ENCODE assay signal across 13 mouse cellular contexts in the genomic region with DNA sequence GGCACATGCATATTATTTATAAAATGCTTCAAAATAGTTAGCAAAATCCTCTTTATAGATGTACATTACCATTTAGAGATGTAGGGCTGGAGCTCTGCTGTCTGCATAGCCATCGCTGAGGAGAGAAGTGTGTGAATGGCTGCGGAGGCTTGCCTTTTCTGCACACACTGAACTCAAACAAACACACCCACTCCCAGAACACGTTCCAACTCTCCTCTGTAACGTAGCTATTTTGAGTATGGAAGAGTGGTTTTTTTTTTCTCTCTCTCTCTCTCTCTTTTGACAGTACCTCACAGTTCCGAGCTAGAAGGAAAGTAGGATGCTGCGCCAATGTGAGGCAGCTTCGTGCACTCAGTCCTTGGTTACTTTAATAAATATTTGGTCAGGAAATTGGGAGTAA. TPM values are rescaled to one million over a fixed set of nuclear protein-coding genes. Genes with fewer than 3 reads are reported as not detected.
A peak's percentile ranks its signal among the peaks of the same experiment; 100 is the strongest.
DNase-seq lines count a peak whose midpoint lies in the region; ATAC-seq and TF ChIP-seq lines count a peak whose summit lies in the region.
"Had no signal": no experiment of that assay in that cellular context is flagged by ENCODE, and none has a peak within 500 bp of the region (broad histone marks: within the 10 kb centered on the region; RNA-seq: fewer than 3 reads in every experiment).

Gene Rtl3, minus strand, starts transcription at position 236 of the 400 bp plus-strand sequence.

- no peak within 1 kb of the TSS for H3K9ac ChIP-seq in intestine, embryonic 14.5 days (ENCODE audit: low read length)
- H3K9ac ChIP-seq in intestine, postnatal 0 days (ENCODE audit: low read depth, low read length): no peak within 1 kb of the TSS
- H3K9ac ChIP-seq in embryonic facial prominence, embryonic 12.5 days: no peak within 1 kb of the TSS
- H3K9ac ChIP-seq in embryonic facial prominence, embryonic 15.5 days: no peak within 1 kb of the TSS
- no peak within 1 kb of the TSS for H3K9ac ChIP-seq in hindbrain, postnatal 0 days (replicated peaks; ENCODE audit: low read length)
- no peak within 1 kb of the TSS for H3K9ac ChIP-seq in midbrain, embryonic 15.5 days

- H3K9me3 ChIP-seq in intestine, embryonic 14.5 days (ENCODE audit: control insufficient read depth, low read length): peaks cover 12% of the 10 kb centered on the region
- no peaks in the 10 kb centered on the region for H3K9me3 ChIP-seq in intestine, postnatal 0 days (ENCODE audit: control insufficient read depth)
- peaks cover 8% of the 10 kb centered on the region; the same call in 1 of the 2 replicates for H3K9me3 ChIP-seq in embryonic facial prominence, embryonic 12.5 days
- 0 out of 2 replicates have a peak, but pooled peaks cover 5% of the 10 kb centered on the region for H3K9me3 ChIP-seq in embryonic facial prominence, embryonic 15.5 days (replicated peaks)
- no peaks in the 10 kb centered on the region for H3K9me3 ChIP-seq in hindbrain, postnatal 0 days (ENCODE audit: low read length)
- no peaks in the 10 kb centered on the region for H3K9me3 ChIP-seq in midbrain, embryonic 15.5 days

- H3K27me3 ChIP-seq in intestine, embryonic 14.5 days (replicated peaks; ENCODE audit: control insufficient read depth, insufficient read depth, low read length): no peaks in the 10 kb centered on the region
- no peaks in the 10 kb centered on the region for H3K27me3 ChIP-seq in intestine, postnatal 0 days (replicated peaks; ENCODE audit: control insufficient read depth, insufficient read depth, low read length)
- no peaks in the 10 kb centered on the region for H3K27me3 ChIP-seq in embryonic facial prominence, embryonic 12.5 days
- no peaks in the 10 kb centered on the region for H3K27me3 ChIP-seq in embryonic facial prominence, embryonic 15.5 days
- no peaks in the 10 kb centered on the region; the same call in 1 of the 2 replicates for H3K27me3 ChIP-seq in hindbrain, postnatal 0 days (ENCODE audit: insufficient read depth, low read length)
- no peaks in the 10 kb centered on the region for H3K27me3 ChIP-seq in midbrain, embryonic 15.5 days (replicated peaks)

- WGBS in intestine, embryonic 14.5 days: 28% methylated on average over 7 of the region's 7 CpGs
- 40% methylated on average over 7 of the region's 7 CpGs for WGBS in intestine, postnatal 0 days
- 60% methylated on average over 7 of the region's 7 CpGs for WGBS in embryonic facial prominence, embryonic 12.5 days
- WGBS in embryonic facial prominence, embryonic 15.5 days: 42% methylated on average over 7 of the region's 7 CpGs
- WGBS in hindbrain, postnatal 0 days: 68% methylated on average over 7 of the region's 7 CpGs
- WGBS in midbrain, embryonic 15.5 days: 69% methylated on average over 7 of the region's 7 CpGs

- intact Hi-C loops in left cerebral cortex, postnatal 36 days (cut with DNase I): no loop called here

- H3K36me3 ChIP-seq in intestine, embryonic 14.5 days (ENCODE audit: control insufficient read depth, insufficient read depth, low read length): no peaks in the 10 kb centered on the region
- H3K36me3 ChIP-seq in intestine, postnatal 0 days (ENCODE audit: control insufficient read depth, insufficient read depth): no peaks in the 10 kb centered on the region
- H3K36me3 ChIP-seq in embryonic facial prominence, embryonic 12.5 days: no peaks in the 10 kb centered on the region
- peaks cover 6% of the 10 kb centered on the region; the same call in 1 of the 2 replicates for H3K36me3 ChIP-seq in embryonic facial prominence, embryonic 15.5 days
- no peaks in the 10 kb centered on the region for H3K36me3 ChIP-seq in hindbrain, postnatal 0 days (ENCODE audit: insufficient read depth, low read length)
- H3K36me3 ChIP-seq in midbrain, embryonic 15.5 days (replicated peaks): no peaks in the 10 kb centered on the region

- H3K4me3 ChIP-seq in intestine, embryonic 14.5 days (ENCODE audit: low read depth, low read length): peak within 1 kb of the TSS; percentile 10; the same call in 1 of the 2 replicates
- H3K4me3 ChIP-seq in intestine, postnatal 0 days (ENCODE audit: low read depth, low read length): no peak within 1 kb of the TSS
- H3K4me3 ChIP-seq in embryonic facial prominence, embryonic 12.5 days: no peak within 1 kb of the TSS
- peak within 1 kb of the TSS; percentile 27 for H3K4me3 ChIP-seq in embryonic facial prominence, embryonic 15.5 days (replicated peaks)
- H3K4me3 ChIP-seq in hindbrain, postnatal 0 days (ENCODE audit: low read length): no peak within 1 kb of the TSS
- no peak within 1 kb of the TSS for H3K4me3 ChIP-seq in midbrain, embryonic 15.5 days

- no peak for ATAC-seq in intestine, embryonic 14.5 days (replicated peaks; ENCODE audit: low FRiP score, low TSS enrichment, low read depth)
- no peak for ATAC-seq in intestine, postnatal 0 days
- no peak for ATAC-seq in embryonic facial prominence, embryonic 12.5 days (ENCODE audit: insufficient number of reproducible peaks, insufficient read depth, low FRiP score, low TSS enrichment)
- no peak; the same call in 1 of the 2 replicates for ATAC-seq in embryonic facial prominence, embryonic 15.5 days (ENCODE audit: insufficient number of reproducible peaks, low FRiP score, low TSS enrichment, low read depth)
- ATAC-seq in hindbrain, postnatal 0 days: no peak
- ATAC-seq in midbrain, embryonic 15.5 days (replicated peaks): no peak

- no peaks in the 10 kb centered on the region for H3K4me1 ChIP-seq in intestine, embryonic 14.5 days (replicated peaks; ENCODE audit: control insufficient read depth, insufficient read depth, low read length)
- no peaks in the 10 kb centered on the region for H3K4me1 ChIP-seq in intestine, postnatal 0 days (replicated peaks; ENCODE audit: control insufficient read depth, insufficient read depth, low read length)
- no peaks in the 10 kb centered on the region for H3K4me1 ChIP-seq in embryonic facial prominence, embryonic 12.5 days
- H3K4me1 ChIP-seq in embryonic facial prominence, embryonic 15.5 days: no peaks in the 10 kb centered on the region
- H3K4me1 ChIP-seq in hindbrain, postnatal 0 days (ENCODE audit: insufficient read depth, low read length): no peaks in the 10 kb centered on the region
- H3K4me1 ChIP-seq in midbrain, embryonic 15.5 days: no peaks in the 10 kb centered on the region

- H3K4me2 ChIP-seq in intestine, embryonic 14.5 days (ENCODE audit: low read length): peak within 1 kb of the TSS; percentile 32
- no peak within 1 kb of the TSS for H3K4me2 ChIP-seq in intestine, postnatal 0 days (replicated peaks; ENCODE audit: low read depth)
- H3K4me2 ChIP-seq in embryonic facial prominence, embryonic 12.5 days (replicated peaks): peak within 1 kb of the TSS; percentile 25; the same call in 1 of the 2 replicates
- peak within 1 kb of the TSS; percentile 22 for H3K4me2 ChIP-seq in embryonic facial prominence, embryonic 15.5 days (replicated peaks)
- no peak within 1 kb of the TSS for H3K4me2 ChIP-seq in hindbrain, postnatal 0 days (ENCODE audit: low read depth, low read length)
- H3K4me2 ChIP-seq in midbrain, embryonic 15.5 days: no peak within 1 kb of the TSS

- no peak for DNase-seq in intestine, embryonic 14.5 days (ENCODE audit: low spot score)
- DNase-seq in left cerebral cortex, postnatal 36 days (ENCODE audit: low spot score in 2 of 2): peak; percentile 11 to 18
- DNase-seq in hindbrain, postnatal 0 days (ENCODE audit: low spot score): no peak
- no peak for DNase-seq in thymus, postnatal 4 days
- DNase-seq: cerebellum, adult 11-12 months; kidney, postnatal 4 days had no signal

- no peak for TF ChIP-seq CTCF in intestine, postnatal 0 days (IDR thresholded peaks at IDR 0.05; ENCODE audit: low read depth)
- TF ChIP-seq CTCF in hindbrain, postnatal 0 days (IDR thresholded peaks at IDR 0.05; ENCODE audit: low read depth): no peak

- peak within 1 kb of the TSS; percentile 22; the same call in 1 of the 2 replicates for H3K27ac ChIP-seq in intestine, embryonic 14.5 days (ENCODE audit: low read depth)
- H3K27ac ChIP-seq in intestine, postnatal 0 days (ENCODE audit: low read depth, low read length): no peak within 1 kb of the TSS
- peak within 1 kb of the TSS; percentile 70 for H3K27ac ChIP-seq in embryonic facial prominence, embryonic 12.5 days
- peak within 1 kb of the TSS; percentile 65 for H3K27ac ChIP-seq in embryonic facial prominence, embryonic 15.5 days (replicated peaks)
- H3K27ac ChIP-seq in hindbrain, postnatal 0 days: no peak within 1 kb of the TSS
- no peak within 1 kb of the TSS for H3K27ac ChIP-seq in midbrain, embryonic 15.5 days

RNA-seq across cellular contexts. Expression of gene Rtl3, which starts in this region (rescaled TPM):
- 12.4 and 14.9 TPM in 2 replicates for polyA plus RNA-seq in intestine, embryonic 14.5 days (2014; fragmentation: Nextera tagmentation; extraction: Ambion mirVana)
- 4.1 and 4.4 TPM in 2 replicates for polyA plus RNA-seq in intestine, postnatal 0 days (2015; fragmentation: Nextera tagmentation; extraction: Ambion mirVana)
- 44.1 and 57.9 TPM in 2 replicates for polyA plus RNA-seq in embryonic facial prominence, embryonic 12.5 days (2016; fragmentation: Nextera tagmentation; extraction: Ambion mirVana)
- 68.5 and 73.5 TPM in 2 replicates for polyA plus RNA-seq in embryonic facial prominence, embryonic 15.5 days (2015; fragmentation: Nextera tagmentation; extraction: Ambion mirVana)
- total RNA-seq in left cerebral cortex, postnatal 36 days (2021): not detected
- 1.2 and 1.5 TPM in 2 replicates for total RNA-seq in hindbrain, postnatal 0 days (2014; rRNA removed)
- polyA plus RNA-seq in hindbrain, postnatal 0 days (2015; fragmentation: Nextera tagmentation; extraction: Ambion mirVana): 0.52 and 0.56 TPM in 2 replicates
- 0.68 and 0.86 TPM in 2 replicates for polyA plus RNA-seq in midbrain, embryonic 15.5 days (2015; fragmentation: Nextera tagmentation; extraction: Ambion mirVana)
- total RNA-seq: ES-E14; hematopoietic stem cell, adult 5-6 weeks; megakaryocyte, adult 5-6 weeks had no signal

Comparison
In these comparisons a context has a peak if more than half of its experiments do, and no peak if none do; other contexts are left out.
1. H3K27ac ChIP-seq: peak in intestine, embryonic 14.5 days (single experiment), embryonic facial prominence, embryonic 12.5 days (single experiment) and embryonic facial prominence, embryonic 15.5 days (single experiment); none in intestine, postnatal 0 days (single experiment), hindbrain, postnatal 0 days (single experiment) and midbrain, embryonic 15.5 days (single experiment).
2. H3K4me2 ChIP-seq: peak in intestine, embryonic 14.5 days (single experiment), embryonic facial prominence, embryonic 12.5 days (single experiment) and embryonic facial prominence, embryonic 15.5 days (single experiment); none in intestine, postnatal 0 days (single experiment), hindbrain, postnatal 0 days (single experiment) and midbrain, embryonic 15.5 days (single experiment).
3. H3K4me3 ChIP-seq: peak in intestine, embryonic 14.5 days (single experiment) and embryonic facial prominence, embryonic 15.5 days (single experiment); none in intestine, postnatal 0 days (single experiment), embryonic facial prominence, embryonic 12.5 days (single experiment), hindbrain, postnatal 0 days (single experiment) and midbrain, embryonic 15.5 days (single experiment).
4. Peak in DNase-seq in left cerebral cortex, postnatal 36 days; RNA of the gene not detected or under 1 TPM.